Mouse (Mus musculus): ENCODE measurements around the gene Fam189a1.
A peak's percentile ranks its signal among the peaks of the same experiment; 100 is the strongest.

Gene Fam189a1

DNA sequence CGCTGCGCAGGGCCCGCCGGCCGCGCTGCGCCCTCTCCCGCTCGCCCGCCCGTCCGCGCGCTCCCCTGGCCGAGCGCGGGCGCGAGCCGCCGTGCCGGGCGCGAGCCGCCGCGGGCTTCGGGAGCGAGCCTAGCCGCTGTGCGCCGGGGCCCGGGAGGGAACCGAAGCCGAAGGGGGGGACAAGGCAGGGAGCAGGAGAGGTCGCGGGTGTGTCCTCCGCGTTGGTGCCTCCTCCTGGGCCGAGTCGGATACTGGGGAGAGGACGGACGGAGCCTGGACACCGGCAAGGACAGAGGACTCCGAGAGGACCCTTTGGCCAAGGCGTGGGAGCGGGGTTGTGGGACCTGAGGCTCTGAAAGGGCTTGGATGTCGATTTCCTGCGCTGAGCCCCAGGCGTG is at the start of gene Fam189a1:
Fam189a1 (minus strand) TSS at position 57 of the 398 bp plus-strand sequence.
- peak; percentile 7 to 40 for DNase-seq (ENCODE audit: inconsistent age in 2 of 2, low spot score in 1 of 2)

DNA sequence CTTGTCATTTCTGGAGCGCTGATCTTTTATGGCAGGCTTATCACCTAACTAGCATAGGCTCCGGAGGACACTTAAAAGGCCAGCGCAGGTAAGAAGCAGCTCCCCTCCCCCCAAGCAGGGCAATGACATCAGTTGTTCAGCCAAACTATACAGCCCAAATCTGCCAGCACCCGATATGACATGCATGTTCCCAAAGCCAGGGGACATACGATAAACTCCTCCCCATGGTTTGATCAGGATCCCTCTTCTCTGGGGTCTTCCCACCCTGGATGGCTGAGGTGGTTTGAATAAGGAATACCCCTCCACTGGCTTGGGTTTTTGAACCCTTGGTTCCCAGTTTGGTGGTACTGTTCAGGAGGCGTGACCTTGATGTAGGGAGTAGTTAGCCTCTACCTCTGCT is 49.7 kb upstream of the Fam189a1 start:
- no peak for DNase-seq (ENCODE audit: inconsistent age in 2 of 2, low spot score in 1 of 2)

DNA sequence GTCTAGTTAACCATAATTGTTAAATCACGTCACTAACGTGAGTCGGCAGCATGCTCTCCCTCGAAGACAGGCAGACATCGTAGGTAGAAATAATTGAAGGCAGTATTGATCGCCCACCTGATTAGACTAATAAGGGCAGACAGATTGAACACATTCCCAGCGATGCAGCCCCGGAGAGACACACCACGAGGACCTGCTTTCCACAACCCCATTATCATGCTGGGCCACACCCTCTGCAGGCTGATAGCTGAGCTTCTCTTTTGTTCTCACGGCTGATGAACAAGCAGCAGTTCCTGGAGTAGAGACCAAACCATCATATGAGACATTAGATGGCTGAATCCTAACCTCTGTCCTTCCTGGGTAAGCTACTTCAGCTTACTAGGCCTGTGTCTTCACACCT is 46.3 kb upstream of the Fam189a1 start:
- DNase-seq (ENCODE audit: inconsistent age in 2 of 2, low spot score in 1 of 2), result no peak

DNA sequence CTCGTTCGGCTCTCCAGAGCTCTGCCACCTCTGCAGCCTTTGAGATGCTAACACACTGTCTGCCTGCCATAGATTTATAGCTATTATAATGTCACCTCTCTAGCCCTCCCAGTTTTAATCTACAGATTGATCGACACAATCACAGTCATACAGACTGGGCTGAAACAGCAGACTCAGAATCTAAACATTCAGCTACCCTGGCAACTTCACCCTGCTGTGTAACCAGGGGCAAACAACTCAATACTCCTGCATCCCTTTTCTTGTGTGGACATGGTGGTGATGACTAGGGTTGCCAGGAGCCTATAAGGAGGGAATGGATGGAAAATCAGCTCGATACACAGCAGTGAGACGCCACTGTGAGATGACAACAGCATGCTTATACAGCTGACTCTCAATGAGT is 24.3 kb upstream of the Fam189a1 start:
- DNase-seq (ENCODE audit: inconsistent age in 2 of 2, low spot score in 1 of 2), result no peak

DNA sequence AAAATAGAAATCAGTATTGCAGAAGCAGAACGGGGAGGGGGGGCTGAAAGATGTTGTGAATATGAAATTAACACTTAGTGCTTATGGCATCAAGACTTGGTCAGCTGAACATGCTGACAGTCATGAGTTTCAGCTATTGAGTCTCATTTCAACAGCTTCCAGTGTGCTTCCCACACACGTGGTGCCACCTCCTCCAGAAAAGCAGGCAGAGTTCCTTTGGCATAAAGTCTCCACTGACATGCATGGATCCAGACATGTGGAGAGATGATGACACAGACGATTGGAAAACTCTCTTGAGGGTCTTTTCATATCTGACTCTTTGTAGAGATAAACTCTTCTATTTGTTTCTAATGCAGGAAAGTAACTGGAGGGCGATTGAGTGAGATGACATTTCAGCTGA is 14.4 kb upstream of the Fam189a1 start:
- DNase-seq (ENCODE audit: inconsistent age in 2 of 2, low spot score in 1 of 2), result no peak

DNA sequence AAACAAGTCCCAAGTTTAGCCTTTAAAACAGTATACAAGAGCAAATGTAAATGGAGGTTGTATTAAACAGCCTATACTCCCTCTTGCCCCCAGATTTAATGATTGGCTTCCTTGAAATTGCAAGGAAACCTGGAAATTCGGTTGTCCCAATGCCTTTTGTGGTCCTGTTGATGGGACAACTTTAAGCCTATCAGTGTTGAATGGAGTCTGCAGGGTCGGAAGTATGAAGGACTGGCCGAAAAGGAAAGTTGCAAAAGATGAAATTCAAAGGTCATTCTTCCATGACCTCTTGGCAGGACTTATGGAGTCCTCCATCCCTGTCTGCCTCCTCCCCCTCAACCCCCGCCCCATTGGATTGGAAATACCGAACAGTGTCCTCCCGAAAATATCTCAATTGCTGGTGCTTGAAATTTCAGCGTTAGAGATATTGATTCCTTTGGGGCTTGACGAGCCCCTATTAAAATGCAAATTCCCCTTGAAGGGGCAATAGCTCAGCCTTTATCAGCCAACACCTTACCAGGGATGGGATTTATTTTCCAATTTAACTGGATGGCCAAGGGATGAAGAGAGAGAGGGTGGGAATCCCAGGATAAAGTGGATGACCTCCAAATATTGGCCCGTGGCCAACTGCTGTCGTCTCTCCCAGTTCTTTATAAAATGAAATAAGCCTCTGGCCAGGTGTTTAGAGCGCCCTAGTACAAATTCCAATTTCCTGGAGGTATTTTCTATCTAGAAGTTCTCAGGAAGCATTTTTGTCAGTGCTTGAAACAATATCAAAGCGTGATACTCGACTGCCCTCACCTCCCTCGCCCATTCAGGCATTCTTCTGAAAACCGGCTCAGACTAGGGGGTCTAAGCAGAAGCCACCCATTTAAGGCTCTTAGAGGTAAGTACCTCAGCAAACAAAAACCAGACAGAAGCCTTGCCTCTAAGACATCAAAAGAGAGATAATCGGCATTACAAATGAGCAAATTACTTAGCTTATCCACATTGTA is 958 bp upstream of the Fam189a1 start:
- DNase-seq (ENCODE audit: inconsistent age in 2 of 2, low spot score in 1 of 2), result no peak

DNA sequence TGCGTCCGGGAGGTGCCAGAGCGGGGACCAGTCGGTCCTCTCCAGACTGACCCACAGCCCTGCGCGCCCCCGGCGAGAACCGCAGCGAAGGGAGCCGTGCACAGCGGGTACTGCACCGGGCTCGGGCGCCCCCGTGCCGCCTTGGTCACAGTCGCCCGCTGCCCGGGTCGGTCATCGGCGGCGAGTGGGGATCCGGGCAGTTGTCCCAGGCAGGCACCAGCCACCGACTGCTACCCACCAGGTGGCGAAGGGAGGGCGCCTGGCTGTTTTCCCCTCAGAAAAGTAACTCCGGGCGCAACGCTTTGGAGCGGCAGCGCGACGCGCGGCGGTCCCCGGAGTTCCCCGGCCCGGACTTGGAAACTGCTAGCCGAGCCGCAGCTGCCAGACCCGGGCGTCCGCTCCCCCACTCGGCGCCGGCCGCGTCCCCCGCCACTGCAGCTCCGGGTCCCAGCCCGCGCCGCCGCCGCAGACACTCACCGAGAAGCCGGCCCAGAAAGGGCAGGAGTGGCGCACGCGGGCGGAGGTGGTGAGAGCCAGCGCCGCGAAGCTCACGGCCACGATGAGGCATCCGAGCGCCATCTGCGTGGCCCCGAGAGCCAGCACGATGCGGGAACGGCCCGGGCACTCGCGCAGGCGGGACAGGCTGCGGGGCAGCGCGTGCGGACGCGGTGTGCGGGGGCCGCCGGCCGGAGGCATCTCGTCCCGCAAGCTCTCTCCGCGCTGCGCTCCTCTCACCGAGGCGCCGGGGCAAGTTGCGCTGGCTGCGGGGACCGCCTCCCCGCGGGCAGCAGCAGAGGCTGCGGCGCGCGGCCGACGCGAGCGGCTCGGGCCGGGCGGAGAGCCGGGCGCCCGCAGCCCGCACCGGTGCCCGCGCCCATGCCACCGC is 499 bp downstream of the Fam189a1 start:
- peak in 1 of 2 experiments; percentile 62 for DNase-seq (ENCODE audit: inconsistent age in 2 of 2, low spot score in 1 of 2)

DNA sequence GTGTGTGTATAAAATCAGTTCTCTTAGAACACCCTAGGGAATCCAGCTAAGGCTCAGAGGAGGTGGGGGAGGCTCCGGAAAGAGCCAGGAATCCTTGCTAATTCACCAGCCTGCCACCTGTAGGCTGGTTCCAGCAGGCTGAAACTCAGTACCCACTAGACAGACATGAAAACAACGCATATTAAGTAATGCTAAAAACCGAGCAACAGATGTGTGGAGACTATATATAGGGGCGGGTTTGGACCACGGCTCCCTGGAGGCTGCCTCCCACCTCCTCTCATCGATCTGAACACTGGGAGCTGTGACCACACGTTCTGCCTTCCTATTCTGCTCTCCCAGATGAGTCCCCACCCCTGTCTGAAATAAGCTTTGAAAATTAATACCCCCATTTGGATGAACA is 1.8 kb downstream of the Fam189a1 start:
- no peak for DNase-seq (ENCODE audit: inconsistent age in 2 of 2, low spot score in 1 of 2)

DNA sequence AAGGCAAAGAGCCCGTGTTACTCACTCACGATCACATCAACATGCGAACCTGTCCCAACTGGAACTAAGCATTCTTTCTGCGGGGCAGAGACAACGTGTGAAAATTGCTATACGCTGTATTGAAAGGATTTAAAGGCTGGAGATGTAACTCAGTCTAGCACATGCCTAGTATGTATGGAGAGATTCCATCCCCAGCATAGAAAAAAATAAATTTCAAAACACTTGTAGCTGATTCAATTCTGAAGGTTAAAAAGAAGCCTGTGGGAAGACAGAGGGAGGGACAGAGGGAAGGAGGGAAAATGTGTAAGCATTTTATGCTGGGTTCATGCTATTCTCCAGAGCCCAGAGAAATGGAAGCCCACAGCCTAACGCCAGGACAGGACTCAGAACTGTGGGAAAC is 2.5 kb downstream of the Fam189a1 start:
- no peak for DNase-seq (ENCODE audit: inconsistent age in 2 of 2, low spot score in 1 of 2)

DNA sequence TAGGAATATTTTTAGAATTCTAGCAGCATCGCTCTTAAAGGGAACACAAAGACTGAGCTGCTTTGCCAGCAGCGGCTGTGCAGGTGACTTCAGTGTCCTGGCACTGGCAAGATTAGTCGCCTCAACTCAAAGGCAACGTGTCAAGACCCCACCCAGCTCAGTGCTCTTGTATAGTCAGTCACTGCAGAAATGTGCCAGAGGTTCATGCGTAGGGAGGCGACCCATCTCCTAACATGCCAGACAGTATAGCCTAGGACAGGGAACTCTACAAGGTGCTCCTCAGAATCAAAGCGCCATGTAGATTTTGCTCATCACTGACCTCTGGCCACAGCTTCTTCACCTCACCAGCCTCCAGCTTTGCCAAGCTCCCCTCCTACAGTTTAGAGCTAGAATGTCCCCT is 4.8 kb downstream of the Fam189a1 start:
- no peak for DNase-seq (ENCODE audit: inconsistent age in 2 of 2, low spot score in 1 of 2)

DNA sequence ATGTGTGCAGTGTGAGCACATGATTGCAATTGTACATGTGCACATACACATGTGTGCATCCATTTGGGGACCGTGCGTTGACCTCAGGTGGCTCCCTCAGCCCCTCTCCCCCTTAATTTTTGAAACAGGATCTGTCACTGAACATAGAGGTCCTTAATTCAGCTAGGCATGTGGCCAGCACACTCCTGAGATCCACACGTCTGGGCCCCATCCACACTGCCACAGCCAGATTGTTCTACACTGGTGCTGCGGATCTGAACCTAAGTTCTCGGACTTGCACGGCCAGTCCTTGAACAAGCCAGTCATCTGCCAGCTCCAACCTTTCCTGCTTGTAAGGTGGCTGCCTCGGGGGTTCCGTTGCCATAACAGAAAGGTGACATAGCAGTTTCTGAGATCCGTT is 7.3 kb downstream of the Fam189a1 start:
- DNase-seq (ENCODE audit: inconsistent age in 2 of 2, low spot score in 1 of 2), result no peak

DNA sequence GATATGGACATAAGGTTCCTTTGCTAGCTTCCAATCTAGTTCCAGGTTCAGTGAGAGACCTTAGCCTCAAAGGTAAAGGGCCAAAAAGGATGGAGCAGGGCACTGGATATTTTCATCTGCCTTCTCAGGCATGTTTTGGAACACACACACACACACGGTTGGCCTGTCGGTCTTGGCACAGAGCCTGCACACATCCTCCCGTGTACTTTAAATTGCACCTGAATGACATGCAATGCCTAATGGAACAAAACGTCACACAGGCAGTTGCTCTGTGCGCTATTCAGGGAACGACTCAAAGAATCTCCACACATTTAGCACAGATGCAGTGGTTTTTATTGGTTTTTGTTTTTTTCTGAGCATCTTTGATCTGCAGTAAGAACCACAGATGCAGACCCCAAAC is 11.5 kb downstream of the Fam189a1 start:
- no peak for DNase-seq (ENCODE audit: inconsistent age in 2 of 2, low spot score in 1 of 2)

DNA sequence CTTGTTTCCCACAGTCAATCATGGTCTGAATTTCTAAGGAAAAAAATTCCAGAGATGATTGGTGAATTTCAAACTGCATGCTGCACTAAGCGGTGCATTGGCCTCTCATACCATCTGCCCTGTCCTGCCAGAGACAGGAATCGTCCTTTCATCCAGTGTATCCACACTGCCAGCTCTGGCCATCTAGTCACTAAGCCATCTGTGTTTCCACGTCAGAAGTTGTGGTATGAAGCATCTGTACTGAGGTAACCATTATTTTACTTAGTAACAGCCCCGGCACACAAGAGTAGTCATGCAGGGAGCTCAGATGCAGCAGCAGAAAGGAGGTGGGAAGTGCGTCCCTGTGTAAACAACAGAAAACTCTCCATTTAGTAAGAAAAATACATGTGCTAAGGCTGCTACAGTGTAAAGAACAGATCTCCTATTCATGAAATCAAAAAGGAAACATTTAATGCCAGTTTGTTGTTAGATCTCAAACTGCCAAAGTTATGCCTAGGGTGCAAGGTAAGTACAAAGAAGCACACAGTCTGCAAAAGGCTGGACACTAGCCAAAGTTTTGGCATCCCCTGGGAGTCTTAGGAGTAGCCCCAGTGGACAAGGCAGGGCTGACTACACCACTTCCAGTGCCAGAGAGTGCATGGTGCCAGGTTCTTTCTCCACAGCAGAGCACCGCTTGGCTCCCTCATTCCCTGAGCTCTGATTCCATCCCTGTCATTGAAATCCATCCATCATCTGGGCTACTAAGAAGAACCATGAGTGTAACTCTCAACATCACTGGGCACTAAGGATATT is 14.3 kb downstream of the Fam189a1 start:
- DNase-seq (ENCODE audit: inconsistent age in 2 of 2, low spot score in 1 of 2), result peak in 1 of 2 experiments; percentile 27

DNA sequence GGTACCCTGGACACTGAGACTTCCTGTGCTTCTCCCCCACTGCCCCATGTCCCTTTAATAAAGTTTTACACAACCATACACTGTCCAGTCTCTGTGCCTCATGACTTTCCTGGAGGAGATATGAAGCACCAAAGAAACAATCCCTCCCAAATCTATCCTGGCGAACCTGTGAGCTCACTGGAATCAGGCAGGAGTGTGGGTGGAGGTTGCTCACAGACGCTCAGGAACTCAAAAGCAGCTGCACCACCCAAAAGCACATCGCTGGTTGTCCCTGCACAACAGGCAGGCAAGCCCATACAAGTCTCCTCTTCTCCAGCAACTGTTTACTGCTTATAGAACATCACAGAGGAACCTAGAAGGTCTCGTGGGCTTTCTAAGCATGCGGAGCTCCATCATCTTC is 15.5 kb downstream of the Fam189a1 start:
- no peak for DNase-seq (ENCODE audit: inconsistent age in 2 of 2, low spot score in 1 of 2)

DNA sequence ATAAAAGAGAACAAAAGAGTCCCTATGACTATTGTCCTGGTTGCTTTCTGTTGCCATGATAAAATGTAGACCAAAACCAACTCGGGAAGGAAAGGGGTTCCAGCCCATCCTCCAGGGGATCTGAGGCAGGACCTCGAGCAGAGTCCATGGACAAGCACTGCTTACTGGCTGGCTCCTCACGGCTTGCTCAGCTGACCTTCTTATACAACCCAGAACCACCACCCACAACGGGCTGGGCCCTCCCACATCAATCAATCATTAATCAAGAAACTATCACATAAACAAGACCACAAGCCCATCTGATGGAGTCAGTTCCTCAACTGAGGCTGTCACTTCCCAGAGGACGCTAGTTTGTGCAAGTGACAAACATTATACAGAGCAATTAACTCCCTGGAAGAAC is 16.3 kb downstream of the Fam189a1 start:
- no peak for DNase-seq (ENCODE audit: inconsistent age in 2 of 2, low spot score in 1 of 2)

DNA sequence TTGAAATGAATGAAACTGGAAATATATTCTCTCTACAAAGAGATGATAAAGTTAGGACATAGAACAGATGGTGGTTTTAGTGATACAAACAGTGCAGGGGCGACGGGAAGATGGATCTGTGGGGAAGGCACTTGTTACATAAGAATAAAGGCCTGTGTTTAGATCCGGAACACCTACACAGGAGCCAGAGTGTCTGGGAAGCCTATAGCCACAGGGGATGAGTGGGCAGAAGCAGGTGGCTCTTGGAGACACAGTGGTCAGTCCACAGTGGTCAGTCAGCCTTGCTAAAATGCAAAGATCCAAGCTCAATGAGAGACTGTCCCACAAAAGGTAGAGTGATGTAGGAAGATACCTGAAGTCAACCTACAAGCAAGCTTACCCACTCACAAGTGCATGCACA is 32.6 kb downstream of the Fam189a1 start:
- no peak for DNase-seq (ENCODE audit: inconsistent age in 2 of 2, low spot score in 1 of 2)

DNA sequence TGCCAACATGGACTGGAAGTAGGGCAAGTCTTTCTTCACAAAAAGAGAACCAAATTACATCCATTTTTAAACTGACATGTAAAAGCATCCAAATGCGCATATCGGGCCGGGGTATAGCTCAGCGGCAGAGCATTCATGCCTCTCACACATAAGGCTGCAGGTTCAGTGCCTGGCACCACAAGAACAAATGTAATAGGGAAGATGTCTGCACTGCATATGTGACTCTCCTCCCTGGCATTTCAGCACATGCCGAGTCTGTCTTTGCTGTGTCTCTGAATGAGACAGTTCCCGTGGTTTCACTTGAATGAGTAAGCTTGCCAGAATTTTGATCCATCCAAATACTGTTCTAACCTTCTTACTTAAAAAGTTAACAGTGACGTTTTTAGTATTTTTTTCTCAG is 39.5 kb downstream of the Fam189a1 start:
- DNase-seq (ENCODE audit: inconsistent age in 2 of 2, low spot score in 1 of 2), result no peak

DNA sequence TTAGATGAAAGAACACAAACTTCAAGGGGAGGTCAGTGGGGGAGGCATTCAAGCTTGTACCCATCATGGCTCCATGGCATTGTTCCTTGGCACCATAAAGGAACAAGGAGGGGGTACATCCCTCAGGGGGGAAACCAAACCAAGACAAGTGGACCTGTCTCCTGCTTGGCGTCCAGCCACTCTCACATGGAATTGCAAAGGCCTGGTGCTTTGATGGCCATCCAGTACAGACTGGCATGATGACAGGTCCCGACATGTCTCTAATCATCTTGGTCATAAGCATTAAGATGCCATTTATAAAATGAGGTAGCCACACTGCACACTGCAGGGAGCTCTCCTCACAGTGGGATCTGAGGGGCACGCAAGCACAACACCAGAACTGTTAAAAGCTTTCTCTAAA is 41.0 kb downstream of the Fam189a1 start:
- DNase-seq (ENCODE audit: inconsistent age in 2 of 2, low spot score in 1 of 2), result no peak

DNA sequence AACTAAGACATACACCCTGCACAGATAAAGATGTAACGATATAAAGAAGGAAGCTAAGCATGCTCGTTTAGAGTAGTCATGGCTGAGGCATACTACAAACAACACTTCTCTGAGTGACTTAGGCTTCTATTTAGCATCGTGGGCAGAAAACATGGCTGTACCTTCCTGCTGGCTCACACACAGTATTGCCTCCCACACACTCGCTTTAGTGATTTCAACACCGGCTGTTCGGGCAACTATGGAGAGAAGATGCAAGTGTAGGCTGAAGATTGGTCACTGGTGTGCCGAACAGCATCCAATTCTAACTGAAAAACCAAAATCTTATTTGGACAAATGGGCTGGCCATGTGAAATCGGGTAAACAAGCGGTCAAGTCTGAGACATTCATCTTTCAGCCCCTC is 44.7 kb downstream of the Fam189a1 start:
- DNase-seq (ENCODE audit: inconsistent age in 2 of 2, low spot score in 1 of 2), result no peak

DNA sequence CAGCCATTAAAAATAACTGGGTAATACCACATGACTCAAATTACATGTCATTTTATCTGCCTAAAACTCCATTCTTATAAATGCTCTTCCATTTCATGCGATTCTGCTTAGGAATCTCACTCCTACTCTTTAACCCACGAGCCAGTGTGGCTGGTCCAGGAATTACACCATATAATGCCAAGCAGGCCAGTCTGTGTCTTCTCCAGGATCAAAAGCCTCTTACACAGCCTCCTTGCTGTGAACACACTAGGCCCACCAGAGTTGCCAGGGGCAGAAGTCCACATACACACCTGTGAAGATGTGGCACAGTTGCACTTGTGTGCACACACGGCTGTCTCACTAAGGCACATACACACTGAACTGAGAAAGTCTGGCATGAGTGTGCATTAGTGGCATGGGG is 50.8 kb downstream of the Fam189a1 start:
- DNase-seq (ENCODE audit: inconsistent age in 2 of 2, low spot score in 1 of 2), result no peak

DNA sequence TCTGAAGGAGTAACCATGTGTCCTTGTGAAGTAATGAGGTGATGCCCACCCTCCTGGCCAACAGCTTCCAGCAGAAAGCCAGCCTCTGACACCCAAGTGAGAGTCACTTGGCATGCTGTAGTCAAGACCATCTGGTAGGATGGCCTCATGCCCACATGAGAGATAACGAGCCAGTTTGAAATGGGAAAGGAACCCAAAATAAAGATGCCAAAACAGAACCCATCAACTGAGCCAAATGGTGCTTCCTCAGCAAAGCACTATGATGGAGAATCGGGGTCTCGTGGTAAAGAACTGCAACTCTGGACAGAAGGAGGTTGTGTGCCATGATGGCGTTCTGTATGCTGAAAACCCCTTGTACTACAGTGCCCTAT is 51.3 kb downstream of the Fam189a1 start:
- no peak for DNase-seq (ENCODE audit: inconsistent age in 2 of 2, low spot score in 1 of 2)
